Mouse (Mus musculus): ENCODE data around the gene Ripor3.

- TF ChIP-seq POLR2A (IDR thresholded peaks at IDR 0.05; ENCODE audit: low read depth, low read length) (no peak), CTCF (IDR thresholded peaks at IDR 0.05; ENCODE audit: extremely low read depth, insufficient read length, insufficient replicate concordance, low read depth, low read length) (no peak)
These were observed 69.8 kb downstream of the Ripor3 start for GRCm38 (mm10) chr2:167940636-167941035.
